Mouse (Mus musculus) intestine, embryonic 14.5 days (tissue): ENCODE measurements at regions not wholly inside any gene's neighbourhood (a gene's known extent, or its start where the extent isn't known, plus 50 kb on each side); places are given as distances from the start of the nearest gene placed in this dataset.

ENCODE experiments used
- ATAC-seq: fragments of 200-750 bp; cut with Nextera tagmentation; replicated peaks from 2 replicates; pipeline ENCODE4 v1.8.0; 2017; ENCODE audit warnings: low read depth, moderate number of reproducible peaks, moderate TSS enrichment, moderate library complexity; ENCODE audit not compliant: low FRiP score, low TSS enrichment
- DNase-seq: peaks from one replicate; pipeline ENCODE4 v3.0.0-alpha.2; 2018; ENCODE audit warnings: low spot score
- H3K27ac ChIP-seq: fragments of 300-500 bp; sonication (generic); 2 replicates; pipeline ENCODE4 v1.5.1; 2014; ENCODE audit warnings: low read depth, mild to moderate bottlenecking, control low read depth
- H3K27me3 ChIP-seq: fragments of 300-500 bp; sonication (generic); replicated peaks from 2 replicates; pipeline ENCODE4 v1.6.1; 2014; ENCODE audit warnings: low read length, control low read depth; ENCODE audit not compliant: control insufficient read depth, insufficient read depth
- H3K36me3 ChIP-seq: fragments of 300-500 bp; sonication (generic); 2 replicates; pipeline ENCODE4 v1.6.1; 2014; ENCODE audit warnings: low read length, control low read depth; ENCODE audit not compliant: control insufficient read depth, insufficient read depth
- H3K4me1 ChIP-seq: fragments of 300-500 bp; sonication (generic); replicated peaks from 2 replicates; pipeline ENCODE4 v1.6.1; 2014; ENCODE audit warnings: low read length, control low read depth, mixed read lengths; ENCODE audit not compliant: control insufficient read depth, insufficient read depth
- H3K4me2 ChIP-seq: fragments of 300-500 bp; sonication (generic); 2 replicates; pipeline ENCODE4 v1.6.1; 2014; ENCODE audit warnings: low read length
- H3K4me3 ChIP-seq: fragments of 300-500 bp; sonication (generic); 2 replicates; pipeline ENCODE4 v1.5.1; 2014; ENCODE audit warnings: low read depth, low read length, control low read depth, mixed read lengths
- H3K9ac ChIP-seq: fragments of 300-500 bp; sonication (generic); 2 replicates; pipeline ENCODE4 v1.6.1; 2014; ENCODE audit warnings: mild to moderate bottlenecking, low read length
- H3K9me3 ChIP-seq: fragments of 300-500 bp; sonication (generic); 2 replicates; pipeline ENCODE4 v1.6.1; 2016; ENCODE audit warnings: low read length, control low read depth; ENCODE audit not compliant: control insufficient read depth
- WGBS: fragments of 180-500 bp; shearing (Covaris S2); extraction: QIAGEN DNeasy Blood & Tissue Kit; methylation state at CpG from one replicate; pipeline ENCODE4 v1.1.7; 2014; 5-methylcytosine and 5-hydroxymethylcytosine counted together

DNA sequence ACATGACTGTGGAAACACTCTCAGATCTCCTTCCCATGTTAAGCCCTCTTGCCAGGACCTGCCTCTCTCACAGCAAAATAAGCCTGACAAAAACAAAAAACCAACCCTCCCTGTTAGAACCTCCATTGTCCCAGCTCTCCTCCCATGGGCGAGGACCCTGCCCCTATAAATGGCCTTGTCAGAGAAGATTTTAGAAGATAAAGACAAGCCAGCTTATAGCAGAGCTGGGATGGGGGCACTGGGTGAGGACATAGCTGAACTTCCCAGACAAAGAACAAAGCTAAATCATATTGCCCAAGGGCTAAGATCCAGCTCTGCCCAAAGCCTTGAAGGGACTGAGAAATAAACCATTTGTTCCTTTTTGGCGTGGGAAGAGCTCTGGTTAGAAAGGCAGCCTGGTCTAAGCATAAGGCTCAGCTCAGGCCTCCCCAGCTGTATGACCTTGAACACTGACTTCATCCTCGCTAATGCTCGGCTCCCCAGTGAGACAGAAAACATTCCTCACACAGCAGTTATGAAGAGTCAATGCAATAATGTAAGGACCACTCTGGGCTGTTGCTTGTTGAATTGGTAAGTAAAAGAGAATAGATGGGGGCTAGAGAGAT, 115.2 kb downstream of the Zfp36l2 start:
- ATAC-seq (peak; percentile 59), DNase-seq (no peak)
- Histone ChIP-seq H3K4me1 (peaks cover 29% of the 10 kb centered on the region), H3K27ac (peak overlapping the region; percentile 28; the same call in 1 of the 2 replicates), H3K9ac (no peak overlapping the region), H3K4me2 (no peak overlapping the region), H3K9me3 (no peaks in the 10 kb centered on the region), H3K4me3 (no peak overlapping the region), H3K36me3 (no peaks in the 10 kb centered on the region), H3K27me3 (no peaks in the 10 kb centered on the region)
- 34% methylated on average over 4 of the region's 4 CpGs for WGBS

DNA sequence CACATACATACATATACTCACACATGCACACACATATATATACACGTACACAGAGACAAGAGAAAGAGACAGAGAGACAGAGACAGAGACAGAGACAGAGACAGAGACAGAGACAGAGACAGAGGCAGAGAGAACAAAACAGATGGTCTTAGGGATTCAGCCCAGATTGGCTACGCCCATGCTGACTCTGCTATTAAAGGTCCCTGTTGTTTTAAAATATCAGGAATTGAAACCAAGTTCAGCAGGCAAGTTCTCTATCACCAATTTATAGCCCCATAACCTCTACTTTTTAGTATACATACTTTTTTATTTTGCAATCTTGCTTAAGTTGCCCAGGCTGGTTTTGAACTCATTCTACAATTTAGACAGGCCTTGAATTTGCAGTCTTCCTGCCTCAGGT, 115.9 kb downstream of the Zfp36l2 start:
- no peaks in the 10 kb centered on the region for H3K36me3 ChIP-seq
- H3K27me3 ChIP-seq: no peaks in the 10 kb centered on the region
- no peak overlapping the region for H3K4me2 ChIP-seq
- H3K4me1 ChIP-seq: peaks cover 29% of the 10 kb centered on the region
- no peak overlapping the region for H3K4me3 ChIP-seq
- ATAC-seq (no peak), DNase-seq (no peak)
- no peaks in the 10 kb centered on the region for H3K9me3 ChIP-seq
- H3K9ac ChIP-seq: no peak overlapping the region
- peak overlapping the region; percentile 28; the same call in 1 of the 2 replicates for H3K27ac ChIP-seq
- WGBS: 89% methylated on average over 2 of the region's 2 CpGs

DNA sequence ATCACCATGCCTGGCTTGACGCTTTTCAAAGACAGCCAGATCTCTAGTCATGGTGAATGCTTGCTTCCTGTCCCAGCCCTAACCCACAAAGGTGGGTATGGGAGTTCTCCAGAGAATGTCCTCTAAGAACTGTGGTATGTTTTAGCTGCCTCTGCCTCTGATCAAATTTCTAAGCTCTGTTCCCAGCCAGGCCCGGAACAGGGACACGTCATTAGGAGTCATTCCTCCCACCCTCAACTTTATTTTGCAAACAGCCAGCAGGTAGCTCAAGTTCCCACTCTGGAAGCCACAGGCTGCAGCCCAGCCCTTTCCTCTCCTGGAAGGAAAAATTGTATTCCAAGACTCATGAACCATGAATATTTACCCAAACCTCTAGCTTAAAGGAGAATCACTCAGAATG, 117.2 kb downstream of the Zfp36l2 start:
- Histone ChIP-seq H3K4me1 (peaks cover 22% of the 10 kb centered on the region), H3K36me3 (no peaks in the 10 kb centered on the region), H3K27me3 (no peaks in the 10 kb centered on the region), H3K9me3 (no peaks in the 10 kb centered on the region), H3K9ac (no peak overlapping the region), H3K27ac (no peak overlapping the region), H3K4me2 (no peak overlapping the region), H3K4me3 (no peak overlapping the region)
- ATAC-seq (no peak), DNase-seq (no peak)
- 67% methylated on average over 3 of the region's 3 CpGs for WGBS

DNA sequence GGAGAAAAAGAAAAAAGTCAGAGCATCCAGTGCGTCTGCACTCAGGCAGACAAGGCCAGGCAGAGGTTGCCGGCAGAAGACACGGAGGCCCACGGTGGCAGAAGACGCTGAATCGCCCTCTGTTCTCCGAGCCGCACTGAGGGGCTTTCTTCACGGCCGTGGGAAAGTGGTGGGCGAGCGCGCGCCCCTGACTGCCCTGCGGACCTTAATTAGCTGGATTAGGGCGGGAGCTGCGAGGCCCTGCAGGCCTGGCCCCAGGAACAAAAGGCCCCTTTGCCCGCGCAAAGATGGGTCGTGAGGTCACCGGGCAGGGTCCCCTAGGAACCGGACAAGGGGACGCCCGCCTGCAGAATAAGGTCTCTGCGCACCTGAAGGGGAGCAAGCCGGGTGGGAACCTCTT, 120.6 kb downstream of the Zfp36l2 start:
- DNase-seq (no peak), ATAC-seq (no peak)
- no peak overlapping the region for H3K4me2 ChIP-seq
- no peaks in the 10 kb centered on the region for H3K4me1 ChIP-seq
- 78% methylated on average over 26 of the region's 26 CpGs for WGBS
- H3K36me3 ChIP-seq: no peaks in the 10 kb centered on the region
- no peaks in the 10 kb centered on the region for H3K27me3 ChIP-seq
- no peak overlapping the region for H3K9ac ChIP-seq
- H3K4me3 ChIP-seq: no peak overlapping the region
- H3K27ac ChIP-seq: no peak overlapping the region
- no peaks in the 10 kb centered on the region for H3K9me3 ChIP-seq

DNA sequence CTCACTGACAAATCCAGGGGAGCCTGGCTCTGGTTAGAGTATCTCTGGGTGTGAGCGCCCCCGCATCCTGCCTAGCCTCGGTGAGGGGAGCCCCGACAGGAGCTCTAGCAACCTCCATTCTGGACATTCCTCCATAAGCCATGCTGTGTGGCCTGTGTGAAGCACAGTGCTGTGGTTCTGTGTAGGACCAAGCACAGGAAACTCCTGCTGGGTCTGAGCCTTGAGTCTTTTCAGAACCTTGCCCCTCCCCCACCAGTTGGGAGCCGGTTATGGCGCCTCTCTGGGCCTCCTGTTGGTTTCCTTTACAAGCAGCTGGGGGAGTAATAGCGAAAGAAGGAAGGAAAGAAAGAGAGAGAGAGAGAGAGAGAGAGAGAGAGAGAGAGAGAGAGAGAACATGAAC, 124.0 kb downstream of the Zfp36l2 start:
- DNase-seq (no peak), ATAC-seq (no peak)
- H3K9ac ChIP-seq: no peak overlapping the region
- 48% methylated on average over 7 of the region's 7 CpGs for WGBS
- H3K9me3 ChIP-seq: no peaks in the 10 kb centered on the region
- no peak overlapping the region for H3K4me3 ChIP-seq
- H3K27ac ChIP-seq: no peak overlapping the region
- no peaks in the 10 kb centered on the region for H3K27me3 ChIP-seq
- no peaks in the 10 kb centered on the region for H3K36me3 ChIP-seq
- no peak overlapping the region for H3K4me2 ChIP-seq
- H3K4me1 ChIP-seq: peaks cover 6% of the 10 kb centered on the region; the same call in 1 of the 2 replicates

DNA sequence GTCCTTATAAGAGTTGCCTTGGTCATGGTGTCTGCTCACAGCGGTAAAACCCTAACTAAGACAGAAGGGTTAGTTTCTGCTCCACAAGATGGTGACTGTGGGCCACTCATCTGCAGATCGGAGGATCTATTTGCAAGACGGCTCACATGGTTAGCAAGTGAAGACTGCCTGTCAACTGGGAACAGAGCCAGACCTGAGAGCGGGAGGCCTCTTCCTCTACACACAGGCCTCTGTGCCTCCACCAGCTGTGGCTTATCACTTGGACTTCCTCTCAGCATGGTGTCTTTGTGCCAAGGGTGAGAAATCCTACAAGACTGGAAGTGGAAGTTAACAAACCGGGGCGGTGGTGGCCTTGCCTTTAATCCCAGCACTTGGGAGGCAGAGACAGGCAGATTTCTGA, 126.1 kb downstream of the Zfp36l2 start:
- DNase-seq: no peak
- no peak for ATAC-seq
- WGBS: 53% methylated on average over 6 of the region's 6 CpGs

DNA sequence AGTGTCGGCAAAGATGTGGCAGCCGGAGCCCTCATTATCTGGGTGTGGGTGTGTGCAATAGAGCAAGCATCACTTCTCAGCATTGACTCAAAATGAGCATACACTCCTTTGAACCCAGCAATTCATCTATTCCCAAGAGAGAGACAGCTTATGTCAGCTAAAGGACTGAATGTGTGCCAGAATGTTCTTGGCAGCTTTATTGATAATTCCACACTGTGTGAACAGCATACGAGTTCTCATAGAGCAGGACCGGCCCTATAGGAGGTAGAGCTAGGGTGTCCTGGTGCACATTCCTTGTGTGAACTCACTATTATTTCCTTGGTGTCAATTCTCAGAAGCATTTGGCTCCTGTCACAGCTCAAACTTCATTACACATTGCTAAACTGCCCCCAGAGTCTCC, 131.3 kb downstream of the Zfp36l2 start:
- H3K36me3 ChIP-seq: no peaks in the 10 kb centered on the region
- no peaks in the 10 kb centered on the region for H3K9me3 ChIP-seq
- H3K4me2 ChIP-seq: no peak overlapping the region
- peaks cover 6% of the 10 kb centered on the region; the same call in 1 of the 2 replicates for H3K4me1 ChIP-seq
- H3K9ac ChIP-seq: no peak overlapping the region
- H3K27me3 ChIP-seq: no peaks in the 10 kb centered on the region
- ATAC-seq (no peak), DNase-seq (no peak)
- no peak overlapping the region for H3K27ac ChIP-seq
- 87% methylated on average over 4 of the region's 4 CpGs for WGBS
- no peak overlapping the region for H3K4me3 ChIP-seq

More for the DNA sequence above, 126.1 kb downstream of the Zfp36l2 start:
- no peak overlapping the region for H3K9ac ChIP-seq
- H3K27ac ChIP-seq: no peak overlapping the region
- H3K9me3 ChIP-seq: no peaks in the 10 kb centered on the region
- H3K36me3 ChIP-seq: no peaks in the 10 kb centered on the region
- H3K4me1 ChIP-seq: peaks cover 6% of the 10 kb centered on the region; the same call in 1 of the 2 replicates
- no peak overlapping the region for H3K4me3 ChIP-seq
- H3K4me2 ChIP-seq: no peak overlapping the region
- H3K27me3 ChIP-seq: no peaks in the 10 kb centered on the region

DNA sequence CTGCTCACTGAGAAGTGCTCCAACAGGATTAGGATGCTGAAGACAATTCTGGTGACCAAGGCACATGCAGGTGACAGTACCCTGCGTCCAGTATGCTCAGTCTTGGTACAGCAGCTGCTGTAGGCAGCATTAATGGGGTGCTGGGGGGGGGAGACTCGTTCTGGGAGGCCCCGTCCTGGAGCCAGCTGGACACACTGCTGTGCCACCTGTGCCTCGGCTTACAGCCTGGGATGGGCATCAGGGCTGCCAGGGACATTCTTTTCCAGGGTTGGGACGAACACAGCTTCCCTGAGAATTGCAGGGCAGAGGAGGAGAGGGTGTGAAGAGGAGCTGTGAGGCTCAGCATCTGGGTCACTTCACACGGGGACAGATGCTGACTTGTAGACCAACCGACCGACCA, 135.3 kb downstream of the Zfp36l2 start:
- H3K4me3 ChIP-seq: no peak overlapping the region
- WGBS: 78% methylated on average over 8 of the region's 8 CpGs
- no peaks in the 10 kb centered on the region for H3K27me3 ChIP-seq
- ATAC-seq (no peak), DNase-seq (no peak)
- no peaks in the 10 kb centered on the region for H3K9me3 ChIP-seq
- no peaks in the 10 kb centered on the region for H3K4me1 ChIP-seq
- no peak overlapping the region for H3K27ac ChIP-seq
- no peak overlapping the region for H3K9ac ChIP-seq
- no peaks in the 10 kb centered on the region for H3K36me3 ChIP-seq
- no peak overlapping the region for H3K4me2 ChIP-seq

DNA sequence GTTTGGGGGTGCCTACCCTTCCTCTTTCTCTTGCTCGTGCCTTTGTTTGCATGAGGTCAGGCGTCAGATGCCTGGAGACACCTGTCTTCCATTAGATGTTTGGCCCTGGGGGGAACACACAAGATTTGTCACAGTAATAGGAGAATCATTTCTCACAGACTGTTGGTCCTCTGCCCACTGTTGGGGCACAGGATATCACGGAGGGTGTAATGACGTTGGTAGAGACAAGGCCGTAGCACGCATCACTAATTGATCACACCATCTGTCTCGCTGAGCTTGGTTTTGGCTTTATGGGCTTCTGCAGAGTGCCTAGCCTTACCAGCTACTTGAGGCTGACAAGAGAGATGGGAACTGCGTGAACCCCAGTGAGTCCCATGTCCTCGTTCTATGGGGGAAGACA, 136.5 kb downstream of the Zfp36l2 start:
- no peak overlapping the region for H3K4me2 ChIP-seq
- no peak for ATAC-seq
- no peaks in the 10 kb centered on the region for H3K36me3 ChIP-seq
- no peak for DNase-seq
- H3K4me1 ChIP-seq: no peaks in the 10 kb centered on the region
- no peaks in the 10 kb centered on the region for H3K27me3 ChIP-seq
- H3K4me3 ChIP-seq: no peak overlapping the region
- no peak overlapping the region for H3K27ac ChIP-seq
- H3K9me3 ChIP-seq: no peaks in the 10 kb centered on the region
- H3K9ac ChIP-seq: no peak overlapping the region
- 85% methylated on average over 9 of the region's 9 CpGs for WGBS
